Mouse (Mus musculus) liver, adult (tissue): ENCODE results near the gene Timmdc1.

Source experiments
- GATA4 ChIP-seq: IDR thresholded peaks from 2 replicates; pipeline ENCODE4 v1.6.1; 2014; ENCODE audit warnings: mild to moderate bottlenecking, low read length; ENCODE audit not compliant: insufficient replicate concordance

Gene Timmdc1

DNA sequence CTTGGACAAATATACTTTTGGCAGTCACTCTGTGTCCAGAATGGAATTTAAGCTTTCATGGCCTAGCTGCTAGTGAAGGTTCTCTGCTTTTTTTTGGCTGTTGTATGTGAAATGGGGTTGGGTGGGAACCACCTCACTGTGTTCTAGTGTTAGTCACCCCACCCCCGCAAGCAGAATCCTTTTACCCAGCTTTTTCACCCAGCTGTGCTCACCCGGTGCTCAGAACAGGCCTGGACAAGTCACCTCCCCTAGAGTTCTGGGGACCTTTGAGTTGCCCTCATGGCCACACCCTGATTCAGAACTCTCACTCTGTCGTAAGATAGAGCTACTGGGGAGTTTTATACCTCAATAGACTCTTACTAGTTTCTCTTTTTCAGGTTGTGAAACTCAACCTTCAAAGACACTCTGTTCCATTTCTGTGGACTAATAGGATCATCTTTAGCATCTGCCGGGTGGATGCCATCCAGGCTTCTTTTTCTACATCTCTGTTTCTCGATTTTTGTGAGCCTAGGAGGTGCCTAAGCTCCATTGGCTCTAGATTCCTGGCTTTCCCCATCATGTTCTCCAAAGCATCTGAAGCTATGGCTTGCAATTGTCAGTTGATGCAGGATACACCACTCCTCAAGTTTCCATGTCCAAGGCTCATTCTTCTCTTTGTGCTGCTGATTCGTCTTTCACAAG is 63.7 kb downstream of the Timmdc1 start:
- no peak for TF ChIP-seq GATA4

DNA sequence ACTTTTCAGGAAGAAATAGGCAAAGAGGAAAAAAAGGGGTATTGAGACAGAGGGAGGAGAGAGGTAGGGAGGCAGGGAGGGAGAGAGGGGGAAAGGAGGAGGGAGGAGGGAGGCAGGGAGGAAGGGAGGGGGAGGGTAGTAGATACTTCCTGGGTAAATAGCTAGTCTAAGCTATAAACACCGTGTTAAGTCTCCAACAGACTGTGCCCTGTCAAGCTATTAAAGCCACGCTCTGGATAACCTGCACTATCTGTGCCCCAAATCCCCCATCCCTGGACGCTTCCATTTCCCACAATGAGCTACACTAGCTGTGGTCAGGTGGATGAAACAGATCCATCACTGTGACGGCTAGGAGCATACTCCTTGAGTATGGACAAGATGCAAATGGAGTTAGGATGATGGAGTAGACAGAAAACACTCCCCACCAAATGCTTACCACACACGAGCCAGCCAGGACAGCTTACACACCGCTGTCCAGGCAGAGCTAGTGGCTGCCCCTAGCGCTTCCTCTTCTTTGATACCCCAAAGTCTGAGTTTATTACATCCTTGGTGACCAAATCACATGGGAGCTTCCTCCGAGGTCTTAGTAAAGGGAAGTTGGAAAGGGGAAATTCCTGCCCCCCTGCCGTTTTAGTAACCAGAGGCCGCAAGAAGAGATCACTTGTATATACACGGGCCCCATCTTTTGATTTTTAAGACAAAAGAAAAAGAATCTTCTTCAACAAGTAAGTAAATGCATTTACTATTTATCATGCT is 65.5 kb downstream of the Timmdc1 start:
- no peak for TF ChIP-seq GATA4

DNA sequence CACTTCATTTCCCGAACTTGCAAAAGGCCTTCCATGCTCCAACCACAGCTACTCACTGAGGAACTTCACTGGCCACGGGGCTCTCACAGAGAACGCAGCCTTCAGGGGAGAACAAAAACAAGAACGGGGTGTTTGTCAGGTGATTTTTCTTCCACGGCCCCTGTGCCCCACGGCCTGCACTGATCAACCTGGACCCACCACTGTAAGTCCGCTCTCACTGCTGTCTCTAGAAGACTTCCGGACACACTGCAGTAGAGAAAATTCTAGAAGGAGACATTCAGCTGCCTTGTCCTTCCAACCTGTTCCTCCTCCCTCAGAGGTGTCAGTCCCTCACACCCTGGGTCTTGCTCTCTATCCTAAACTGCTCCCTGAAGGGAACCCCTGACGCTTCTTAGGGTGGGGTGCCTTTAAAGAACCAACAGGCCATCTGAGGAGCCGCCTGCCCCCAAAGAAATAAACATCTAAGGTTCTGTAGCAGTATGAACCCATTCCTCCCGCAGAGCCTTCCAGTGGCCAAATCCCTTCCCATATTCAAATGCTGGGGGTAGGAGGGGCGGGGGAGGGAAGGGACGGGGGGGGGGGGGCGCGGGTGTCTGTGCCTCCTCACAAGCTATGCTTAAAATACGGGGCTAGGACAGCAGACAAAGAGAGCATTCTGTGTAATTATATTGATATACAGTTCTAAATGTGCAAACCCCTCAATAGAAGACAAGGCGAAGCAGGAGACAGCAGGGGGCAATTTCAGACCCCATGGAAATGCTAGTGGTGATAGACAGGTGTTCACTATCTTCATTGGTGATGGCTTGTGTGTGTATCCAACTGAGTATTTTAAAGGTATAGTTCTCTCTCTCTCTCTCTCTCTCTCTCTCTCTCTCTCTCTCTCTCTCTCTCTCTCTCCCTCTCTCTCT is 66.7 kb downstream of the Timmdc1 start, which contains the start of gene Cd80:
Gene Cd80, plus strand, starts transcription at position 51 of the 908 bp plus-strand sequence.
- no peak for TF ChIP-seq GATA4

DNA sequence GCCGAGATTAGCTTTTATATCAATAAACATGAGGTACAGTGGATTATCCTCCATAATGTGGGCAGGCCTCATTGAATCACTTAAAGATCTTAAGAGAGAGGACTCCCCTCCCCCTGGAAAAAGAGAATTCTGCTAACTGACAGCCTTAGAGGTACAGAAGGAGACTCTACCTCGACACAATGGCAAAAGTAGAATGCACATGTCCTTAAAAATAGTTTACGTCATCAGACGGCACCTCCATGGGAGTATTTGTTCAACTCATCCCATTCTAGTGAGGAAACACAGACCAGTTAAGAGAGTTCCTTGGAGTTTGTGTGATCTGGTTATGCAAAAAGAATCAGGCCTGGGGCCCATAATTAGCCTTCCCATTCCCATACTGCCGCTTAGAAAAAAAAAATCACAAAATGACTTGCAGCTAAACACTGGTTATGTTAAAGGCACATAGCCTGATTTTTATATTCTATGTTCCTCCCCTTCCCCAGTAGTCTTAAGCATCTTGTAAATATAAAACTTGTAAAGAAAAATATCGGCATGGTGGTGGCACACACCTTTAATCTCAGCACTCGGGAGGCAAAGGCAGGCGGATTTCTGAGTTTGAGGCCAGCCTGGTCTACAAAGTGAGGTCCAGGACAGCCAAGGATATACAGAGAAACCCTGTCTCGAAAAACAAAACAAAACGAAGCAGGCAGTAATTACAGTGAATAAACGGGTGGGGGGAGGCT is 67.8 kb downstream of the Timmdc1 start:
- no peak for TF ChIP-seq GATA4

DNA sequence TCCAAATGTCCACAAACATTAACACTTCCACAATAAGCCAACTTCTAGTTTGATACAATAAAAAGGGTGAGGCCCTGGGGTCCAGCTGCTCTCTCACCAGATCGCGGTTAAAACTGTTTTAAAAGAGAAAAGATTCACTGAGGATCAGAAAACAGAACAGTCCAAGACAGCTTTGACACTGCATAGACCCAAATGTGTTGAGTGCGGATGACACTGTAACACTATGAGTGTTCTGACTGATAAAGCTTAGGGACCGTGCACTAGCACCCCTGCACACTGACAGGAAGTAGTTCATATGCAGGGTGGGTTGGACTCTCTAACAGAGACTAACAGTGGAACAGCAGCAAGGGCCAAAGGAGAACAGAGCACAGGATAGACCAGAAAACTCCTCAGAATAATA is 68.5 kb downstream of the Timmdc1 start:
- no peak for TF ChIP-seq GATA4

DNA sequence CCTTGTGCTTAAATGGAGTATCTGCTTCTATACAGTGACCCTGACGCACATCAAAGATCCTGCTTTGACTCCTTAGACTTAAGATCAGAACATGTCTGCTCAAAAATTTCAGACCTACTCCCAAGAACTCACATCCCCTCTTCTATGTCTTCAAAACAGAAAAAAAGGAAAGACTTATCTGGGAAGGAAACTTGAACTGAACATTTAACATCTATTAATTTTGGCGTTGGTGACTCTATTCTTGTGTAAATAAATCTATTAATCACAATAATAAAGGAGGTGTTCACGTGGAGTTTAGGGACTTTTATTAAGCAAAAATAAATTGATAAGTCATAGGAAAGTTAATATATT is 69.3 kb downstream of the Timmdc1 start:
- TF ChIP-seq GATA4, result no peak

DNA sequence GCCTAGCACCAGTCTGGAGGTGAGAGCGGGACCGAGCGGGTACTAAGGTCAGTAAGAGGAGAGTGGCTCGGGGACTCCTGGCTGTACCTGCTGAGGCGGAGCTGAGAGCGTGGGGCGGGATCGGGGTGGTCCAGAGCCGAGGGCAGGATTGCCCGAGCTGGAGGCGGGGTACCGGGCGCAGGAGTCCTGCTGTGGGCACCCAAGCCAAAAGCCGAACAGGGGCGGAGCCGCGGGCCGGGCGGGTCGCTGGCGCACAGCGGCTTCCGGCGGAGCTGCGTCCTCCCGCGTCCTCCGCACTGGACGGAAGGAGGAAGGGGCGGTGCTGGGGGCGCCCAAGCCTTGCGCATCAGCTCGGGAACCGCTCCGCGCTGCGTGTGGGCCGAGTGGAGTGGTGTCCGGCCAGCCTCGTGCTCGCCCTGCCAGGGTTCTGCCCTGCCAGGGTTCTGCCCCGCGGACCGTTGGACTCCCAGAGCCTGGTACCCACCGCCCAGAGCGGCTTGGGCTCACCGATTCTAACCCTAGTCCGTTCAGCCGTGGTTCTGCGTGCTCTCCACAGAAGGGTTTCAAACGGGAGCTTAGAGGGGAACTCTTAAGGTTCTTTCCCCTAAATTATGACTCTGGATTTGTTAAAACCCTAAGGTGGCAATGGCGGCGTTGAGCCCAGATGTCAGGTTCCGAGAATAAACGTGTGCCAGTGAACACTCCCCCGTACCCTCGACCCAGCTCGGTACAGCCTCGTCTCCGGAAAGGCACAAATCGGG is 69.8 kb downstream of the Timmdc1 start, which contains the start of gene Adprh:
Gene Adprh, minus strand, starts transcription at position 262 of the 761 bp plus-strand sequence.
- peak; percentile 76; the same call in 1 of the 2 replicates for TF ChIP-seq GATA4

DNA sequence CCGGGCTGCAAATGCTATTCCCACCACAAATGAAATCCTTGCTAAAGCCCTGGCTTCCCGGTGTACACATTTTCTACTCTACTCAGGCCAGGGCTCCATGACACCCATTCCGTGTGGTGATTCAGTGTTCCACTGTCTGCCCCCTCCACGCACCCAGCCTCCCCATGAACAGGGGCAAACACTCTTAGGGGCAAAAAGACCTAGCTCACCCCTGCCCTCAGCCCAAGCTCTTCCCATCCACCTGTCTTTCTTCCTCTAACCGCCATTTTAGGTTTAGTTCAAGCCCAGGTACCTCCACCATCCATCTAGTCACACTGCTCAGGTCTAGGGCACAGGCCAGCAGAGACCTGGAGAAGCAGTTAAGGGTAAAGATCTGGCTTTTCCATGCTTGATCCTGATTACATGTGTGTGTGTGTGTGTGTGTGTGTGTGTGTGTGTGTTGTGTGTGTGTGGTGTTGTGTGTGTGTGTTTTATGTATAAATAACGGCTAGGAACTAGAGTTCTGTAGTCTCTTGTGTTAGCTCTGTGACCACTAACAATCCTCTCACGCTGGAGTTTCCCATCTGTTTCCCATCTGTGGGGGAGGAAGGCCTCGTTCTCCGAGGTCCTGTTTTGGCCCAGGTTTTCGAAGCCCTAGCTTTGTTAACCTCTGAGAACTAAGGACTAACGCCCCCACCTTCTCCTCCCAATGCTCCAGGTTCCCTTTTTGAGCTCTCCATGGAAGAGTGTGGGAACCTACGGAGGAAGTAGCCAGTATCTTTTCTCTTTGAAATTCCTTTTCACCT is 70.8 kb downstream of the Timmdc1 start:
- no peak for TF ChIP-seq GATA4

DNA sequence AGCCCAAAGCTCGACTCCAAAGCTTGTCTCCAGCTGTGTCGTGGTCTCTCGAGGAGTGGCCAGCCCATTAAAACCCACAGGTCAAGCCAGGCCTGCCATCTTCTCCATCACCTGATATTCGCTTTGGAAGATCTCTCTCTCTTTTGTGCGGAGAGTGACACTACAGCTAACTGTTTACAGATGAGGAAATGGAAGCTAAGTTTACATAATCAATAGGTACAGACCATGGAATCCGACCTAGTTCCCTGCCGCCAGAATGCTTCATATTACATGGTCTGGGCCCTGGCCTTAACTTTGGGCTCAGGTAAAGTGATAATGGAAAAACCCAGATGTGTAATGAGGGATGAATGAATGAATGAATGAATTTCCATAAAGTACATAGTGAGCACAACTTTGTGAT is 71.8 kb downstream of the Timmdc1 start:
- TF ChIP-seq GATA4, result no peak

DNA sequence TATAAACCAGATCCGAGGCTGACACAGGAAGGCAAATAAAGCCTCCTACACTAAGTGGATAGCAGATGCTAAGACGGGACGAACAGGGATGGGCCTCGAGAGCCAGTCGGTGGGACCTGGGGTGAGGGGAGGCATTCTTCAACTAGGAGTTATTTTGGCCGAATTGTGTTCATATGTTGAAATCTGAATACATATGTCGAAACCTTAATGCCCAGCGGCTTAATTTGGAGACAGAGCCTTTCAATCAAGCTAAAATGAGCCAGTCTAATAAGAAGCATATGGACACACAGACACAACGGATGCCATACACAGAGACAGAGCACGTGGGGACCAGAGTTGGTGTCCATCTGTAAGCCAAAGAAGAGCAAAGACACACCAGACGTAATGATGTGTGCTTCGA is 74.0 kb downstream of the Timmdc1 start:
- TF ChIP-seq GATA4, result no peak
